In the genomic region with DNA sequence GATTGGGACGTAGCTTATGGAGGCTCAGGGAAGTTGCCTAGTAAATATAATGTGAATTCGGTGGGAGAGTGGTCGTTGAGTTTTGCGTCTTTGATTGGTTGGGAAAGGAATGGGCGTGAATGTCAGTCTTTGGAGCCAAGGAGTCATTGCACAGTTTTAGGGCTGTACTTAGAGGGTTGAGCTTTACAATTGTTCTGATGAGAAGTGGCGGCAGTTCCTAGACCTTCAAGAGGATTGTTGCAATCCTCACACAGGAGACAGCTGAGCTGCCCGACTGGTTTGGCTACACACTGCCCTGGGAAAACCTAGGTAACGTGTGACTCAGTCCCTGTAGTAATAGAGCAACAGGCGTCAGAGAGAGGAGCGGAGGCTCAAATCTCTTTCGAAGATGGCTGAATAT, we compare ENCODE assay signal across 8 mouse cellular contexts. TPM values are rescaled to one million over a fixed set of nuclear protein-coding genes. Genes with fewer than 3 reads are reported as not detected.
DNase-seq lines count a peak whose midpoint lies in the region; ATAC-seq lines count a peak whose summit lies in the region.

No protein-coding gene starts in this region.

- H3K4me1 ChIP-seq in intestine, embryonic 14.5 days (replicated peaks; ENCODE audit: control insufficient read depth, insufficient read depth, low read length): peaks cover 13% of the 10 kb centered on the region

- H3K79me2 ChIP-seq in macrophage (ENCODE audit: inconsistent target): peaks cover 60% of the 10 kb centered on the region

- H3K27ac ChIP-seq in intestine, embryonic 14.5 days (ENCODE audit: low read depth): no peak overlapping the region
- H3K27ac ChIP-seq in macrophage: peak overlapping the region; percentile 85

- peak; percentile 29; the same call in 1 of the 2 replicates for ATAC-seq in intestine, embryonic 14.5 days (replicated peaks; ENCODE audit: low FRiP score, low TSS enrichment, low read depth)

- H3K9me3 ChIP-seq in intestine, embryonic 14.5 days (ENCODE audit: control insufficient read depth, low read length): no peaks in the 10 kb centered on the region

- 26% methylated on average over 11 of the region's 11 CpGs for WGBS in intestine, embryonic 14.5 days
- 16% methylated on average over 10 of the region's 11 CpGs for WGBS in macrophage (ENCODE audit: missing documents)

- peaks cover 5% of the 10 kb centered on the region; the same call in 1 of the 2 replicates for H3K36me3 ChIP-seq in intestine, embryonic 14.5 days (ENCODE audit: control insufficient read depth, insufficient read depth, low read length)
- H3K36me3 ChIP-seq in macrophage (ENCODE audit: inconsistent target): 0 out of 2 replicates have a peak, but pooled peaks cover 5% of the 10 kb centered on the region

- peak overlapping the region; percentile 94 for H3K9ac ChIP-seq in intestine, embryonic 14.5 days (ENCODE audit: low read length)

- DNase-seq in adrenal gland, adult (ENCODE audit: inconsistent age in 2 of 2, low spot score in 1 of 2): peak; percentile 26 to 75
- DNase-seq in adrenal gland, adult 18-20 months (ENCODE audit: low spot score in 2 of 2): no peak
- peak; percentile 26 to 66 for DNase-seq in urinary bladder, adult 18-20 months (ENCODE audit: low spot score in 2 of 2)
- no peak for DNase-seq in urinary bladder, postnatal 4 days (ENCODE audit: low spot score in 2 of 2)
- DNase-seq in intestine, embryonic 14.5 days (ENCODE audit: low spot score): peak; percentile 61
- DNase-seq in layer of hippocampus, adult 8-10 months (ENCODE audit: low spot score in 2 of 2): no peak
- DNase-seq in thymus, postnatal 36 days: no peak

- H3K4me2 ChIP-seq in intestine, embryonic 14.5 days (ENCODE audit: low read length): peak overlapping the region; percentile 89

- no peaks in the 10 kb centered on the region for H3K27me3 ChIP-seq in intestine, embryonic 14.5 days (replicated peaks; ENCODE audit: control insufficient read depth, insufficient read depth, low read length)

- H3K4me3 ChIP-seq in intestine, embryonic 14.5 days (ENCODE audit: low read depth, low read length): peak overlapping the region; percentile 99
- peak overlapping the region; percentile 90 for H3K4me3 ChIP-seq in macrophage (ENCODE audit: inconsistent target)

RNA-seq across cellular contexts. Expression of gene Arl8b, which starts 1.2 kb away (rescaled TPM):
- total RNA-seq in adrenal gland, adult 18-20 months (2021): 100 to 1,000 TPM; 107 to 126 TPM
- polyA plus RNA-seq in intestine, embryonic 14.5 days (2014; fragmentation: Nextera tagmentation; extraction: Ambion mirVana): 73.6 and 81.7 TPM in 2 replicates
- 10 to 100 TPM; 14.0 to 76.4 (median 31.9) TPM for total RNA-seq in macrophage (2018; cell fraction: chromatin; rRNA removed)
- 100 to 1,000 TPM; 109 to 286 (median 176) TPM for total RNA-seq in macrophage (2018; cell fraction: cytosol; rRNA removed)
- total RNA-seq in macrophage (2018; cell fraction: nucleus; rRNA removed): 100 to 1,000 TPM in 2 of 26 experiments, 10 to 100 TPM in 24; 39.2 to 153 (median 70.2) TPM
- 194 to 269 TPM (median 210 TPM) in 3 replicates for polyA plus RNA-seq in macrophage (2018)
- 100 to 1,000 TPM; 196 to 256 (median 209) TPM for total RNA-seq in layer of hippocampus, adult 8-10 months (2022)

RNA-seq across cellular contexts. Expression of gene Edem1, which starts 44.4 kb away (rescaled TPM):
- total RNA-seq in adrenal gland, adult 18-20 months (2021): 10 to 100 TPM; 45.3 to 49.3 TPM
- 29.5 and 37.9 TPM in 2 replicates for polyA plus RNA-seq in intestine, embryonic 14.5 days (2014; fragmentation: Nextera tagmentation; extraction: Ambion mirVana)
- total RNA-seq in macrophage (2018; cell fraction: chromatin; rRNA removed): 100 to 1,000 TPM in 19 of 26 experiments, 10 to 100 TPM in 7; 62.0 to 253 (median 163) TPM
- total RNA-seq in macrophage (2018; cell fraction: cytosol; rRNA removed): 100 to 1,000 TPM in 13 of 26 experiments, 10 to 100 TPM in 13; 62.6 to 173 (median 103) TPM
- 100 to 1,000 TPM; 110 to 262 (median 169) TPM for total RNA-seq in macrophage (2018; cell fraction: nucleus; rRNA removed)
- 91.9 to 108 TPM (median 94.0 TPM) in 3 replicates for polyA plus RNA-seq in macrophage (2018)
- 10 to 100 TPM; 18.2 to 34.0 (median 22.9) TPM for total RNA-seq in layer of hippocampus, adult 8-10 months (2022)

Comparison
In these comparisons a context has a peak if more than half of its experiments do, and no peak if none do; other contexts are left out.
1. DNase-seq: peak in adrenal gland, adult (2 of 2), urinary bladder, adult 18-20 months (2 of 2) and intestine, embryonic 14.5 days (single experiment); none in adrenal gland, adult 18-20 months (0 of 2), urinary bladder, postnatal 4 days (0 of 2), layer of hippocampus, adult 8-10 months (0 of 2) and thymus, postnatal 36 days (0 of 2).